Mouse (Mus musculus) cerebellum, adult 9-11 months (tissue): ENCODE data around the gene Pole.

Source experiments
- DNase-seq: peaks from one replicate; pipeline ENCODE4 v3.0.0; 2022

Pole gene

DNA sequence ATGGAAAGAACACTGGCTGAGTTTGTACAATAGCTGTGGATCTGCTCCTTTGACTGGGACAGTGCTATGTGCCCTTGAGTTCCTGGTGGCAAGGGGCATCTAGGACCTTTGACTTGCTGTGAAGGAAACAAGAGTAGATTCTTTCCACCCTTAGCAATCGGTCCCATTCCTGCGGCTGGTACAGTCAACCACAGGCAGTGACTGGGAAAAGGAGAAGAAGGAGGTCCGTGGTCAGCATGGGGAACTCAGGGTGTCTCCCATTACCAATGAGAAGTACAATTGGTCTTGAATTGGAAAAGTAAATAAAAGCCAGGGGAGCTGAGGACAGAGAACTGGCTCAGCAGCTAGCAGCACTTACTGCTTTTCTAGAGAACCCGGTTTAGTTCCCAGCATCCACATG, 59.4 kb downstream of the Pole start:
- no peak for DNase-seq

DNA sequence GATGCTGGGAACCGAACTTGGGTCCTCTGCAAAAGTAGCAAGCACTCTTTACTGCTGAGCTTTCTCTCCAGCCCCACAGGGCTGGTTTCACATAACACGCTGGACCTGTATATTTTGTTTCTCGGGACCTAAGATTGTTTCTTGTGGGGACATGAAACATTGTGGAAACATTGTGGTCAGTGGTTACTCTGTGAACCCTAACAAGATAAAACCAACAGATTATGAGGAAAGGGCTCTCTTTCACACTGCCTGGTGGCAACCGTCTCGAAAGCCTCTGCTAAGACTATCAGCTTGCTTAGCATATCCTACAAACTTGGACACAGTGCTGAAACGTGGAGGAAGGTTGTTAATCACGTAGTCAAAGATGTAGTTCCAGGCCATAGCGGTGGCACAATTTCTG, 60.9 kb downstream of the Pole start:
- no peak for DNase-seq

DNA sequence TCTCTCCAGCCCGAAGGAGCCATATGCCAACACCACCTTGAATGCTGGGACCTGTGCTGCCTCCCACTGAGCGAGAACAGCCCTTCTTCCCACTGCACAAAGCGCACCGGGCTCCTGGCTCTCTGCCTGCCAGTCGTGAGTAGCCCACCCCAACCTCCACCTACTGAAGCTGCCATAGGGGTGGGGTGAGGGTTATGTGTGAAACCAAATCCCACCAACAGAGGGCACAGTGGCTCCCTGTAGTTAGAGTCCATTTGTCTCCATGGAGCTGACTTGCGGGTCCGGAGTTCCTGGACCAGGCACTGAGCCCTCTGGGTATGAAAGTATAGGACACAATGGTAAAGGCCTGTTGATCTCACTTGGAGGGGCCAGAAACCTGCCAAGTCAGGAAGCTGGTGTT, 68.6 kb downstream of the Pole start:
- no peak for DNase-seq

DNA sequence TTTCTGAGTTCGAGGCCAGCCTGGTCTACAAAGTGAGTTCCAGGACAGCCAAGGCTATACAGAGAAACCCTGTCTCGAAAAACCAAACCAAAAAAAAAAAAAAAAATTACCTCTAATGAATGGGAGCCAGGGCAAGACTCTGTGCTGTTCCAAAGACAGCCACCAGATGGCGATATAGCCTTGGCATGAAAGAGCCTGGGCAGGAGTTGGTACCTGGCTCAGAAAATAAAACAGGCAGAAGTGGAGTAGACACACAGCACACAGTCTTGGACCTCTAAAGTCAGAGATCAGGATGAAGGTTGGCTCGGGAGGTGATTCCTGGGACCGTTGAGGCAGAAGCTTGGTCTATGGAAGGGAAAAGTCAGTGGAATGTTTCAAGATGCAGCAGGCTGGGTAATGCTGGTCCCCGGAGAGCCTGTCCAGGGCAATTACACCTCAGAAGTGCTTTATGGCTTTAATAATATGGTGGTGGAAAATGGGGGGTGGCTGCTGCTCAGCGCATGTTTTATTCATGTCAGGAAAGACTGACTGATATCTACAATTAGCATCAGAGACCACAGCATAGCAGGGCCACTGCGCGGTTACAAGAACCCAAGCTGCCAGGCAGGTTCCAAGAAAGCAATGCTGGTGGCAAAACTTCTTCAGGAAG, 71.5 kb downstream of the Pole start:
- DNase-seq = peak; percentile 77

DNA sequence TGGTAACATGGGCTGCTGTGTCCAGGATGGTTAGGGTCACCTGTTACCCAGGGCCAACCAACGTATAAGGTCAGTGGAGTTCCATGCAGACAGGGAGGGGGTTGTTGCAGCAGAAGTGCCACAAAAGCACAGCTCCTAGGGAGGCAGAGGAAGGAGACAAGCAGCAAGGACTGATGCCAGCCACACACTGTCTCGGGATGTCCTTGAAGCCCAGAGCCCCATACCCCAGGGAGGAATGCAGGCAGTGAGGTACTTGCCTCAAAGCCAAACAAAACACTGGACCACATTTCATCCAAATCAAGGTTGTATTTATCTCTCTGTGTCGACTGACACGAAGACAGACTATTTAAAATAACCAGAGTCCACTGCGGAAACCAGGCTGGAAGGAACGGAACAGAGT, 75.4 kb downstream of the Pole start:
- no peak for DNase-seq

DNA sequence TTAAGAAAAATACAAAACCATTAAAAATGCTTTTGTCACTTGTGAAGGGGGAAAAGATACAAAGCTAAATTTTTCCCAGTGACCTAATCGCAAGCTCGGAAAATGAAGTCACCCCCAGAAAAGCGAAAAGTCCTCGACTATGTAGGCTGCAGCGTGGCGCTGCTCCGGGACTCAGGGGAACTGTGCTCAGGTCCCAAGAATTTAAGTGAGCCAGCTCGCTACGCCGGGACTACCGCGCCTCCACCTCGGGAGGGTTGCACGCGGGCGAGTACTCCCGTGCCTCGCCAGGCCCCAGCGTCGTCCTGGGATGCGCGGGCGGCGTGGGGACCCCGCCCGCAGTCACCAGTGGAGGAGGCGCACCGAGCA, 76.7 kb downstream of the Pole start:
- DNase-seq = no peak

DNA sequence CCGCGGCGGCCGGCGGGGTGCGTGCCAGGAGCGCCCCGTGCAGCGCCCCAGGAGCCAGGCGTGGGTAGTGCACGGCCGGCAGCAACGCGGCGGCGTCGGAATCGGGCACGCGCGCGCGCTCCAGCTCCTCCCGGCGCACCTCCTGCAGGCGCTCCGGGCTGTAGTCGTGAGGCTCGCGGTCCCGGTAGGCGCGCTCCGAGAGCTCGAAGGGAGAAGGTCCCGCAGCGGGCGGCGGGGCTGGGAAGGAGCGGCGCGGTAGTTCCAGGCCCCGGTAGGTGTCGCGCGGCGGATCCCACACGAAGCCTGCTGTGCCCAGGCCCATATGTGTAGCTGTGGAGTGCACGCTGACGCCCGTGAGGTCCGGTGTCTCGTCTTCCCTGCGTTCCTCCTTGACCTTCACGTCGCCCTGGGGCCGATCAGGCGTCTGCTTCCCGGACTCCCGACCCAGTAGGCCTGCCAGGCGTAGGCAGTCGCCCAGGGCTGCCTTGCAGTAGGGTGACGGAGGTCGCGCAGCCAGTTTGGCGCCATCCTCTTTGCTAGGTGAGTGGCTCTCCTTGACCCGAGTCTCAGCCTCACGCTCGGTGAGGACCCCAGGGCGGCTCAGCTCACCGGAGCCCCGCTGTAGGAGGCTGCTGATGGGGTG, 77.2 kb downstream of the Pole start:
- DNase-seq = peak; percentile 59

DNA sequence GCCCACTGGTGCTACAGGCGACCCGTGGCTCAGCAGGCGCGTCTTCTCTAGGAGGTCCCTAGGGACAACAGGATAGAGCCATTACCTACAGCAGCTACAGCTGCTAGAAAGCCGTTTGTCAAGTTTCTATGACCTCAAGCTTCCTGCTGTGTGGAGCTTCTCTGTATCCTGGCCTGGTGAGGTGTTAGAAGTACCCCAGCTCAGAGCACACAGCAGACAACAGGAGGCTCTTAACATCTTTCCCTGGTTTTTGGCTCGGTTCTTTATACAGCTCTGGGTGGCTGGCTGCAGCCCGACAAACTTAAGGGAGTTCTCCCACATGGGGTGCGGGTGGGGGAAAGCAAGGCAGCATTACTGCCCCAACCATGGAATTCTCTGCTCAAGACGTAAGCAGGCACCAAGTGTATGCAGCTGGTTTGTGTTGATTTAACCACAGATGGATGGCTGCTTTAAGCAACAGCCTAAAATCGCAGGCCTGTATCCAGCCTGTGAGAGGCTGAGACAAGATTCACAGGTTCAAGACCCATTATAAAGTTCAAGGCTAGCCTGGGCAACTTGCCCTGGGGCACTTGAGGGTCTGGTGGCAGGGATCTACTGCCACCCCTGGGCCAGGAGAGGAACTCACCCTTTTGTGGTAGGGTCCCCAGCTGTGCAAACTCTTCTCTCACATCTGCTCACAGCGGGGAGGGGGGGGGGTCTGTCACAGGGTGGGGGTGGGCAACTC, 77.9 kb downstream of the Pole start:
- DNase-seq = no peak

DNA sequence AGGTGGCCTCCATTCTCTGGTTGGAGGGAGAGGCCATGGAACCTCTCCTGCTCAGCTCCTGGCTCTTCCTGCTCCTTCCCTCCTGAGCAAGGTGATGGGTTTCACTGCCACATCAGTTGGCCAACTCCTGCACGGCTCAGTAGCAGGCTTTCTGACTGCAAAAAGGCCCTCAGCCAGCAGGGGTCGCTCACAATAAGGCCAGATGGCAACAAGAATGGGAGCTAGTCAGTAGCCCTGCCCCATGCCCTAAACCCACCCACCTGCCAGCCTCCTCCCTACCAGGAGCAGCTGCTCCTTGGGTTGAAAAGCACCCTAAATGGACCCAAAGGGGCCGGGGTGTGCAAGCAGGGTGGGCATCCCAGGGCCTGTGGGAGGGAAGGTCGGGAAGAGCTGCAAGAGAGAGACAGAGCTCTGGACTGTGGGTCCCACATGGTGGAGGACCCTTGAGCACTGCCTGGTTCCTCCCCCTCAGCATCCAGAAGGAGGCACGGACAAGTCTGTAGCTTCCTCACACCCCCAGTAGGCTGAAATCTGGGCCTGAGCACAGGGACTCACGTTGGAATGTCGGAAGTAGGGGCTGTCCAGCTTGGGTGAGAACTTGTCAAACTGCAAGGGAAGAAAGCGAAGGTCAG, 90.8 kb downstream of the Pole start:
- peak; percentile 87 for DNase-seq

DNA sequence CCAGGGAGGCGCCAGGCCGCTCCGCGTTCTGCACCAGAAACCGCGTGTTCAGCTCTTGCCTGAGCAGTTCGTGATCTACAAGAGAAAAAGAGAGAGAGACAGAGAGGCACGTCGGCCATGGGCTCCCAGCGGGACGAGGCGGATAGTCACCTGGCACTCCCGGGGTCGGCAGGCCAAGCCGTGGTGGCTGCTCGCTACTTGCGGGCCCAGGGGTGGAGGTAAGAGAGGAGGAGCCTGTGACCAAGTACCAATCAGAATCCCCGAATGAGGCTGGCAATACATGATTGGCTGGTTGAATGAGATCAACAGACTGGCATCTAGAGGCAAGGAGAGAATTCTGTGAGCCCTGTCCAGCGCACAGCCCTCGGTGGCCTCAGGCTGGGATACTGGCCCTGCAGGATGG, 92.1 kb downstream of the Pole start:
- DNase-seq = peak; percentile 56

DNA sequence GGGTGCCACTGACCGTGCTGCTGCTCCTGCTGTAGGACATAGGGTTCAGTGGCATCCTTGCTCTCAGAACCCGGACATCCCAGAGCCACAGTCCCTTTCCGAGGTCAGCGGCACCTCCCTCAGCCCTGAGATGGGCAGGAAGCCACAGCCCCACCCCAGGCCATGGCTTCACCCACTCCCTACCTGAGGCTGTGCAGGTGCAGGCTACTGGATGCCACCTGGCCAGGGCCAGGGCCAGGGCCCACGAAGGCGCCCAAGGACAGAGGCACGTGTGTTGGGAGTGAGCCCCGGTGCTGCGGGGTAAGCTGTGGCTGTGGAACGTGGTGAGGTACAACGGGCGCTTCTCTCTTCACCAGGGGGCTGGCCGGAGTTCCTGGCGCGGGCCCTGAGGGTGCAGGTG, 93.0 kb downstream of the Pole start:
- peak; percentile 68 for DNase-seq

DNA sequence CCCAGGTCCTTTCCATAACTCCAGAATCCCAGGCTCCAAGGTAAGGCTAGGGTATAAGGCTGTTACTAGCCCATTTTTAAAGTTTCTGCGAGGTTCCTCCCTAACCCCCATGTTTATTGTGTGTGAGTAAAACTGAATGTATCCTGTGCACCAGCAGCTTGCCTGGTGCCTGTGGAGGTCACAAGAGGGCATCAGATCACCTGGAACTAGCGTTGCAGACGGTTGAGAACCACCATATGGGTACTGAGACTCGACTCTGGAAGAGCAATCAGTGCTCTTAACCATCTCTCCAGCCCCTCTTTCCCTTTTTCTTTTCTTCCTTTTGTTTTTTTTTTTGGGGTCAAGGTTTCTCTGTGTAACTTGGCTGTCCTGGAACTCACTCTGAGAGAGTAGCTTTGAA, 93.7 kb downstream of the Pole start:
- DNase-seq = no peak

DNA sequence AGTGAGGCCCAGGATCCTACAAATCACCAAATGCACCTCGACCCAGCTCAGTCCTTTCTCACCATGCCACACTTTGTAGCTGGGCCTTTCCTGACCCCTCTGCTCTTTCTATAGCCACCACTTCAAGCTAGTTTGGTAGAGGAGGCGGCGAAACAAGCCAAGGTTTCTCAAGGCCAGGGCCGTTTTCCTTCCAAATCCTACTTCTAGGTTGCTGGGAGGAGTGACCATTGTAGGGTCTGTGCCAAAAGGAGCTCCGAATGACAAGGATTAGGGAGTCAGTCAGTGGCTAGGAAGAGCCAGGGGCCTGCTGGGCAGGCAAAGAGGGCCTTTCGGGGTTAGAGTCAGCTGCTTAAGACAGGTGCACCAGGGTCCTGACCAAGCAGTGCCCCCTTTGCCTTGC, 98.4 kb downstream of the Pole start:
- DNase-seq = no peak

DNA sequence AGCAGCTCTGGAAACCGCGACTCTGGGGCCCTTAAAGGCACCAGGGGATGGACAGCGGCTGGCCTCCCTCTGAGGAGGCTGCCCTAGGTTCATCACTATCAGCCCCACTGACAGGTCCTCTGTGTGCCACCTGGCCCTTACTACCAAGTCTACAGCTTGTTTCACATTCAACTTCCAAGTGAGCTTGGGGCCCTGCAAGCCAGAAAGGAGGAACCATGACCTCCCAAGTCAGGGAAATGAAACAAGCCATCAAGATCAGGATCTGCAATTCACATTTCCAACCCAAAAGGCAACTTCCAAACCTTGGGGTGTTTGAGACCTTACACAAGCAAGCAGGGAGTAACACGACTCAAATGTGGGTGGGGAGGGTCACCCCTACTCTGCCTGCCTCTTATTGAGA, 99.2 kb downstream of the Pole start:
- DNase-seq = no peak

DNA sequence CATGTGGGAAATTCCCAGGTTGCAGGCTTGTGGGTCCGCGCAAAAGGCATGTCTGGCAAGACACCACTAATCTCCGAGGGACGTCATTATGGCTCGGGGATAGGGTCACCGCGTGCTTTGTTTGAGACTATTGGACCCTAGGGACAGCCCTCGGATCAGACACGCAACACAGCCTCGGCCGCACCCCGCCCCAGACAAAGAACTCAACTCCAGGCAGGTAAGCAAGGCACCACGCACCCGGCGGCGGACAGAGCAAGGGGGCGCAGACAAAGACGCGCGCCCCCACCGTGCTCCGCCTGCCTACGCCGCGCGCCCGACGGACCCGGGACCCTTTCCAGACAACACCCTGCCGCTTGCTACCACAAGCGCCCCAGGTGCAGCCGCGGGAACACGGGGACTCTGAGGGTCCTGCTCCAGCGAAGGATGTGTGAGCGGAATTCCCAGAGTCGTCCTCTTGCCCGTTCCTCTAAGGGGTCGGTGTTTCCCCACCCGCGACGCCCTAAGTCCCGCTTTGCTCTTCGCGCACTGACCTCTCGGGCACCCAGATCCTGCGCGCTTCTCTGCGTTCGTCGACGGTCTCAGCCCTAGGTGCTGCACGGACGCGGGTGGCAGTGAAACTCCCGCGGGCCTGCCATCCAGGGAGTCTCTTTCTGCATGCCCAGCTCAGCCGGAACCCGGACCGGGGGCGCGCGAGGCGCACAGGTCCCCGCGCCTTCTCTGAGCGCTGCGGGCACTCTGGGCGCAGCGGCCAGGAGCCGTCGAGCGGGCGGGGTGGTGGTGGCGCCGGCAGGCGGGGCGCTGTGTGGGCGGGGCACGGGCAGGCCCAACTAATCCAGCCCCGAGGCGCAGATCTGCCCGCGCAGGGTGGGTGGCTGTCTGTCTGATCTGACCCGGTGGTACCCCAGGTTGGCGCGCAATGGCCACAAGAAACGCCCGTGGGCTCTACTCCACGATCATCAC, 100.5 kb downstream of the Pole start:
- peak; percentile 80 for DNase-seq
